Mouse (Mus musculus): ENCODE measurements around the gene Pdia2. TPM values are rescaled to one million over a fixed set of nuclear protein-coding genes. Genes with fewer than 3 reads are reported as not detected.

Gene Pdia2
- total RNA-seq (2021) = not detected

DNA sequence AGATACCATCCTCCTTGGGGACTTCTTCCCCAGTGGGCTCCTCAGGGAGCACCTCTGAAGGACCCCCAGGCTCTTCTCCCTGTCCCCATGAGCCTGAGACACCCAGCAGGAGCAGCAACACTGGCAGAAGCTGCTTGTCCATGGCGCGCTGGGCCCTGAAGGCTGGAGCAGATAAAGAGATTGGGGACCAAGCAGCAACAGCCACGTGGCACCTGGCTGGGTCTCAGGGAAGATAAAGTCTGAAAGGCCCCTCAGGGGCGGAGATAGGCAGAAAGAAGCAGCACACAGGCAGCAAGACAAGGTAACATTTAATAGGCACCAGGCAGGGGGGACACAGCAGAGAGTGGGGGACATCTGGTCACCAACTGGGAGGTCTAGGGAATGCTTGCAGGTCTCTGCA lies at the start of gene Pdia2:
Gene Pdia2 (minus strand): TSS at position 196 of the 400 bp plus-strand sequence.
- no peak for DNase-seq
- intact Hi-C loops (cut with DNase I) = no loop called here

DNA sequence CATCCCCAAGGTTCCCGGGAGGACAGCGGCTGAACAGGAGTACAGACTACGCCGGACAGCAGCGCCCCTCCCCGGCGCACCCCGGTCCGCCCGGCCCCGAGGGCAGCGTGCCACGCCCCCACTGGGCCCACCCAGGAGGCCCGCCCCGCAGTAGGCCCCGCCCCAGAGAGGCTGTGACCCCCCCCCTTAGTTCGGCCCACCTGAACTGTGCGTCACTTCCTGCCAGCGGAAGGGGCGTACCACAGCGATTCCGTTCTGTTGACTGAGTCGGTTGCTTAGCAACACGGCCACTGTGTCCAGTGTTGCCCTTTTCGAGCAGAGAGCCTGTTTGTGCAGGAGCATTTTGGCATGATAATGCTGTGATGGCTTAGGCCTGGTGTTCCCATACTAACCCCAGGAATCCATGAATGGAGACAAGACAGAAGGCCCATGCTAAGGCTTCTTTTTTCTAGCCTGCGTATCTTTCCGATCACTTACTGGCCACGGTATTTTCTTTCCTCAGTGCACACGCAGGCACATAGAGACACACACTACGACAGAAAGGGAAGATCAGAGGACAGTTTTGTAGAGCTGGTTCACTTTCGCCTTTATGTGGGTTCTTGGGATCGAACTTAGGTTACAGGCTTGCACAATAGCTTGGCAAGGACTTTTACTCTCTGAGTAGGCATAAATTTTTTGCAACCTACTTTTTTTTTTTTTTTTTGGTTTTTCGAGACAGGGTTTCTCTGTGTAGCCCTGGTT lies 45.4 kb upstream of the Pdia2 start, which contains the start of gene Fam234a:
Gene Fam234a (minus strand): TSS at position 142 of the 741 bp plus-strand sequence.
- intact Hi-C loops (cut with DNase I) = loop anchor here (5.0 to 10.0 kb wide), 3 partner anchors 107 to 961 kb away; partner anchors contain the start of genes Axin1, Lemd2 and Mrpl28
- peak; percentile 92 for DNase-seq

GRCm38 (mm10) chr17:26243471-26244100 lies 44.7 kb upstream of the Pdia2 start:
- intact Hi-C loops (cut with DNase I) = loop anchor here (5.0 to 10.0 kb wide), 3 partner anchors 106 to 961 kb away; partner anchors contain the start of genes Axin1, Lemd2 and Mrpl28
- peak in 1 of 2 experiments; percentile 68 for DNase-seq

DNA sequence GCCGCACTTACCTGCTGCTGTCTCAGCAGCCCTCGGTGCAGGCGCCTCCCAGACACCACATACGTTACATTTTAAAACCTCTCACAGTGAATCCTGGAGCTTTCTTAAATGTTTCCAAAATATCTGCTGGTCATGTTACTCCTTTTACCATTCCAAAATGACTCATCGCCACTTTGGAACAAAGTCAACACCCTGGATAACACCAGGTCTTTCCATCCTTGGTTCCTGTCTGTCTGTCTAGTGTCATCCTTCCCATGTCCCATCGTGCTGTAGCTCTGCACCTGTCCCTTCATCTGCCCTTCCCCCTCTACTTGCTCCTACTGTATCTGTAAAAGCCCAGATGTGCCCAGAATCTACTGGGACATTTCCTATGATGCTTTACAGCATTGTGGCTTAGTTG lies 42.1 kb upstream of the Pdia2 start:
- intact Hi-C loops (cut with DNase I) = loop anchor here (5.0 to 10.0 kb wide), 3 partner anchors 104 to 964 kb away; partner anchors contain the start of genes Axin1, Lemd2 and Mrpl28
- no peak for DNase-seq

DNA sequence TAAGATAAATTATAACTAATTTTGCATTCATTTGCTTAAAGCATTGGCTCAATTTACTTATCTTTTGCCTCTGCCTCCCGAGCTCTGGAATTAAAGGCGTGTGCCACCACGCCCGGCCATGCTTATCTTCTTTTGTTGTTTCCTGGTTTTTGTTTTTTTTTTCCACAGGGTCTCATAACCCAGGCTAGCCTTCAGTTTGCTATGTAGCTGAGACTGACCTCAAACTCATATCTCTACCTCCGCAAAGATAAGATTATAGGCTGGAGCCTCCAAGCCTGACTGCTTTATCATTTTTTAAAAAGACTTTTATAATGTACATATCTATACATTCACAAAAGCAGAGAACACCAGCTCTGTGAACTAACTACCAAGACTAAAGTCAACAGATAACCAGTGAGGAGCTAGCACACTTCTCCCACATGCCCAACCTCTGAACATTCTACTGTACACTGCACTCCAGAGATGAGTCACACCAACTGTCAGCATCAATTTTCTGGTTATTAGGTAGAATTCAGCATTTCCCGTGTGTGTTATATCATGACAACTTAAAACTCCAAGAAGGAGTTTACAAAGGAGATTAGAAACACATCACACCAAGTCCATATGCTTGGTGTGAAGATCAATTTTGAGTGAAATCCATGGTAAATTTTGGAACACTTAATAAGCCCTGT lies 41.4 kb upstream of the Pdia2 start:
- intact Hi-C loops (cut with DNase I) = loop anchor here (5.0 to 10.0 kb wide), 3 partner anchors 103 to 965 kb away; partner anchors contain the start of genes Axin1, Lemd2 and Mrpl28
- DNase-seq = no peak

DNA sequence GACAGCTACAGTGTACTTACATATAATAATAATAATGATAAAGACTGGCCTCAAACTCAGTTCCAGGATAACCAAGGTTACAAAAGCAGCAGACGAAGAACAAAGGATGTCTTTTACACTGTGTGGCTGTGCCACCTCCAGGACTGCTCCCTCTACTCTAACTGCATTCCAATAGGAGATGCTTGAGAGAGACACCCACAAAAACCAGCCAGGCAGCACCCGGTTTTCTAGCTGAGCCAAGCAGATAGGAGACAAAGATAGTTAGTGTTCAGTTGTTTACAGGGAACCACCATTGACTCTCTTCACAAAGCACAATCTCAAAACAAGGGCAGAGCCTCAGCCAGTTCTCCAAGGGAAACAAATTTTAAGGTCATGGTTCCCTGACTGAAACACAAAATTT lies 40.7 kb upstream of the Pdia2 start:
- intact Hi-C loops (cut with DNase I) = no loop called here
- DNase-seq = no peak

DNA sequence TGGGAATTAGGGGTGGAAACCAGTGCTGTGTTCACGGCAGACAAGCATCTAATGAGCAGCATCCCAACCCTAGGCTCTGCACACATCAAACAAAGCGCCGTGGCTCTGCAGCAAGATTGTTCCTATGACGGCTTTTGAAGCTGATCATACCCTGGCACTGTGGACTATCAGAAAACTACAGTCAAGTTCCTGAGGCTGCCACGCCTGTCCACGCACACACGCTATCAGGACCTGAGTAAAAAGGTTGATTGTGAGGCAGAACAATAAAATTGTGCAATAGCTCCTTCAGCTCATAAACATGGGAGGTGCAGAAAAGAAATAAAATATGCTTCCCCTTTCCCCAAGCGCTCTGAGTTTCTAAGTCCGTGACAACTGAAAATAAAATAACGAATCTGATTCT lies 38.8 kb upstream of the Pdia2 start:
- intact Hi-C loops (cut with DNase I) = no loop called here

DNA sequence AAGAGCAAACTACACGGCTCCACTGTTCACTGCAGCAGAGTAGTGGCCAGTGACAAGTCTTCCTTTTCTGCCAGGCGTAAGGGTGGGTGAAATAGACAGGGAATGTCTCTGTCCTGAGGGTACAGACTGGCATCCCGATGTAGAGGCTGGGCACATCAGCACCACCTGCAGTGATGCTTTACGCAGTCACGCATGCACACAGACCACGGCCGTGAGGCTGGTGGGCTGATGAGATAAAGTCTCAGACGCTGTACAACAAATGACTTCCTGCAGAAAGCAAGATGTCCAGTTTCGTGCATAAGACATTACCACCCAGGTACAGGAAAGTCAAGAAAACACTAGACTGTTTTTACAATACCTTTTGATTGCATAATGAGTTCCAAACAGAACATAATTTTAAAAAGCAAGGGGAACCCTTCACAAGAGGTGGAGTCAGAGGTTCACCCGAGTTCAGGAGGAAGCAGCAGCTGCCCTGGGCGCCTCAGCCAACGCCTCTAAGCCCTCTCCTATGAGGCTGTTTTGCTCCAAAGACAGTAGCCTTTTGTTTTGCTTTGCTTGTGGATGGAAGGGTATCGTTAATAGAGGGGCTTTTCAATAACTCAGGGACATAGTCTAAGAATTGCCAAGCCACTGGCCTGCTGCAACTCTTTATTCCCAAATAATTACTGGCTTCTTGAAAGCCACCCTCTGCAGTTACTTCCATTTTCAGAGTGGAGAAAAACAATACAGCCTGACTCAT lies 36.4 kb upstream of the Pdia2 start:
- peak in 1 of 2 experiments; percentile 26 for DNase-seq
- intact Hi-C loops (cut with DNase I) = no loop called here

More for the DNA sequence above, 38.8 kb upstream of the Pdia2 start:
- DNase-seq = no peak

- intact Hi-C loops (cut with DNase I) = no loop called here
These were observed 35.5 kb upstream of the Pdia2 start for GRCm38 (mm10) chr17:26234386-26234785.

GRCm38 (mm10) chr17:26232863-26233262 lies 34.0 kb upstream of the Pdia2 start:
- intact Hi-C loops (cut with DNase I) = no loop called here
- DNase-seq = no peak

More at GRCm38 (mm10) chr17:26234386-26234785, 35.5 kb upstream of the Pdia2 start:
- DNase-seq = no peak

GRCm38 (mm10) chr17:26231156-26231555 lies 32.3 kb upstream of the Pdia2 start:
- no peak for DNase-seq
- intact Hi-C loops (cut with DNase I) = no loop called here

DNA sequence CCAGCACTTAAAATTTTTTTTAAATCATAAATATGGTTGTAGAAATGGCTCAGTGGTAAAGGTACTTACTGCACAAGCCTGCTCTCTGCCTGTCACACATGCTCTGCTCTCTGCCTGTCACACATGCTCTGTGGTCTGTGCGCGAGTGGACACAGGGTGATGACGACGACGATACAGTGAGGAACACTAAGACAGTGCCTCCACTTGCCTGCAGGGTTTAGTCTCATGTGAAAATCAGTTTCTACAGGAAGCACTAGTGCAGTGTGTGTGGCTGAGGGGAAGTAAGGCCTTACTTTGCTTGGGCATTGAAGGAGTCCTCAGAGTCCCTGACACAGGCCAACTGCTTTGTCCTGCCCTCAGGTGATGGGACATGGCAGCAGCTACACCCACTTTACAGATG lies 30.9 kb upstream of the Pdia2 start:
- intact Hi-C loops (cut with DNase I) = no loop called here
- no peak for DNase-seq

DNA sequence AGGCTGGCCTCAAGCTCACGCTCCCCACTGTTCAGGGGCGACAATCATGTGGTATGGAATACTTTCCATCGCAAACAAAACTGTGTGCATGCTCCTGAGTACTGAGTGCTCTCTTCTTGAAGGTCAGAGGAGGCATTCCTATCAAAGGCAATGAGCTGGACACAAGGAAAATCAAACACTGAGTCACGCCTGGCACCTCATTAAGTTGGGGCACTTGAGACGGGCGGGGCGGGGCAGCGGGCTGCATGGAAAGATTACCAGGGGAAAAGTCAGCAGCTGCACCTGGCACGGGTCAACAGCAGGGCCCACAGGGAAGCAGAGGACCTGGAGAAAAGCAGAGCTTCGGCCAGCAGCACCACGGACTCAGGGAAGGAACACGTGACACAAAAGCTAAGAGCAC lies 26.3 kb upstream of the Pdia2 start:
- no peak for DNase-seq
- intact Hi-C loops (cut with DNase I) = no loop called here

- intact Hi-C loops (cut with DNase I) = no loop called here
- no peak for DNase-seq
These were observed 22.6 kb upstream of the Pdia2 start for GRCm38 (mm10) chr17:26221508-26221907.

DNA sequence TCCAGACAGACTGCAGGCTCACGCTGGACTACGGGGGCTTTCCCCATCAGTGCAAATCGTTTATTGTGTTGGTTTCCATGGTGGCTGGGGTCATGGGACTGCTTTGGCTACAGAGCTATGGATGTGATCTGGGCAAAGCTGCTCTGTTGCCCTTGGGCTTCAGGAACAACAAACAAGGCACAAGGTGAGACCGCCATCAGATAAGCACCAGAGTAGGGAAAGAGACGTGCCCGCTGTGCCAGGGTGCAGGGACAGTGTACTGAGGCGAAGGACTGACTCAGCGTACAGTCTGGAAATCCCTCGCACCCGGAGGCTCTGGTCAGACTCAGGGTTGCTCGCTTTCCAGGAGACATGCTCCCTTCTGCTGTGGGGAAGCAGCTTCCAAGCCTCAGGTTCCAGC lies 13.8 kb upstream of the Pdia2 start:
- intact Hi-C loops (cut with DNase I) = no loop called here
- no peak for DNase-seq

DNA sequence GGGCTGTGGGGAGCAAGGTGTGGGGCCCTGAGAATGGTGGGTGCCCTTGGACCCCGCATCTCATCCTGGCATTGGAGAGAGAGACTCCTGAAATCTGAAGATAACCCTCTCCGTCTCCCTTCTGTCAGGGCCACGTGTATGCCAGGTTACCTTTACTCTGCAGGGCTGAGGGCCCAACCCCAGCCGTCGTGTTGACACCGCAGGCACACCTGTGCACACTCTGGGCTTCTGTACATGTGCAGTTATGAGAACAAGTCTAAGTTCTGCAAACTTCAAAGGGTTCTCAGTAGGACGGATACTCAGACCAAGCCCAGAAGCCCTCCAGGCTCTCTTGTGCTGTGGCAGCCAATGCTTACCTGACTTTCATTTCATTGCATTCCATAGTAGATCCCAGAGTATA lies 13.4 kb upstream of the Pdia2 start:
- intact Hi-C loops (cut with DNase I) = no loop called here
- no peak for DNase-seq

DNA sequence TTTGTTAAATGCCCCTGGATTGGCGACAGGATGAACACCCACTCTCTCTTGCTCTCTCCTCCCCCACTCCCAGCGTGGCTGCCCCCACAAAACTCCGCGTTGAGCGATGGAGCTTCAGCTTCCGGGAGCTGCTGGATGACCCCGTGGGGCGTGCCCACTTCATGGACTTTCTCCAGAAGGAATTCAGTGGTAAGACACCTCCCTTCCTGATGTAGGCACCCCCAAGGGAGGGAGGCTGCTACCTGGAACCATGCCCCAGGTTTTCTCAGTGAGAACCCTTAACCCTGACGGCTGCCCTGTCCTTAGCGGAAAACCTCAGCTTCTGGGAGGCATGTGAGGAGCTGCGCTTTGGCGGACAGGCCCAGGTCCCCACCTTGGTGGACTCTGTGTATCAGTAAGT lies 8.8 kb upstream of the Pdia2 start, which contains the start of gene Arhgdig:
Gene Arhgdig (minus strand): TSS at position 101 of the 400 bp plus-strand sequence.
- DNase-seq = no peak
- intact Hi-C loops (cut with DNase I) = no loop called here

DNA sequence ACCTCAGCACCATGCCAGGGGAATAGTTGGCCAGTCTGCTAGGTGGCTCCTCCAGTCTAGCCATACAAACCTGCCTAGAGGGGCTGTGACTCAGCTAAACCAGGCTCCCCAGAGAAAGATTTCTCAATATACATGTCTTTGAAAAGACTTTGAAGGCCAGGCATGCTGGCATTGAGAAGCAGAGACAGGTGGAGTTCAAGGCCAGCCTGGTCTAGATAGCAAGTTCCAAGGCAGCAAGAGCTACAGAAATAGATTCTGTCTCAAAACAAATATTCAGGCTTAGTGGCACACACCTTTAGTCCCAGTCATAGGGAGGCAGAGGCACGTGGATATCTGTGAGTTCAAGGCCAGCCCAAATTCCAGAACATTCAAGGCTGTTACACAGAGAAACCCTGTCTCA lies 7.5 kb upstream of the Pdia2 start:
- intact Hi-C loops (cut with DNase I) = no loop called here

GRCm38 (mm10) chr17:26204766-26205165 lies 5.9 kb upstream of the Pdia2 start:
- DNase-seq = no peak
- intact Hi-C loops (cut with DNase I) = no loop called here

More for the DNA sequence above, 7.5 kb upstream of the Pdia2 start:
- no peak for DNase-seq

DNA sequence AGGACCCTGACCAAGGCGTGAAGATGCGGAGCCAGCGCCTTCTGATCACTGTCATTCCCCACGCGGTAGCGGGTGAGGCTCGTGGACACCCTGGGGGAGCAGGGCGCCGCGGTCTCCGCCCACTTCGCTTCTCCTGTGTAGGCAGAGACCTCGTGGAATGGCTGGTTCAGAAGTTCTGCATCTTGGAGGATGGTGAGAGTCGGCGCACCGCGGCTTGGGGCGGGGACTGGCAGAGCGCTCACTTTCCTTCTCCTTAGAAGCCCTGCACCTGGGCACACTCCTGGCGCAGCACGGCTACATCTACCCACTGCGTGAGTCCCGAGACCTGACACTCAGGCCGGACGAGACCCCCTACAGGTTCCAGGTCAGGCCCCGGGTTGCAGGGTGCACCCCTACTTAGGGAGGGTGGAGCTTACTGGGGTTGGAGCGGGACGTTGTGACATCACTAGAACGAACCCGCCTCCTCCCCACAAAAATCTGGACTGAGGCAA lies 4.5 kb upstream of the Pdia2 start:
- peak in 1 of 2 experiments; percentile 11 for DNase-seq
- intact Hi-C loops (cut with DNase I) = no loop called here
